Mouse (Mus musculus) forebrain, embryonic 11.5 days (tissue): ENCODE measurements around the gene Dbt. TPM values are rescaled to one million over a fixed set of nuclear protein-coding genes. Genes with fewer than 3 reads are reported as not detected.

Experiments
- ATAC-seq: fragments of 200-750 bp; cut with Nextera tagmentation; replicated peaks from 2 replicates; pipeline ENCODE4 v1.8.0; 2017; ENCODE audit warnings: moderate TSS enrichment; ENCODE audit not compliant: low FRiP score
- DNase-seq: peaks from one replicate; pipeline ENCODE4 v3.0.0-alpha.2; 2017; ENCODE audit warnings: low spot score
- H3K27ac ChIP-seq: fragments of 300-500 bp; sonication (generic); 2 replicates; pipeline ENCODE4 v1.5.1; 2014; ENCODE audit warnings: low read depth, low read length
- H3K27me3 ChIP-seq: fragments of 300-500 bp; sonication (generic); 2 replicates; pipeline ENCODE4 v1.6.1; 2014; ENCODE audit warnings: mild to moderate bottlenecking, low read length, mixed read lengths; ENCODE audit not compliant: control insufficient read depth, insufficient read depth
- H3K36me3 ChIP-seq: fragments of 300-500 bp; sonication (generic); 2 replicates; pipeline ENCODE4 v1.6.1; 2014; ENCODE audit warnings: mild to moderate bottlenecking, low read length, moderate library complexity, mixed read lengths; ENCODE audit not compliant: control insufficient read depth, insufficient read depth
- H3K4me1 ChIP-seq: fragments of 300-500 bp; sonication (generic); replicated peaks from 2 replicates; pipeline ENCODE4 v1.6.1; 2014; ENCODE audit warnings: low read length, mixed read lengths; ENCODE audit not compliant: control insufficient read depth, insufficient read depth
- H3K4me2 ChIP-seq: fragments of 300-500 bp; sonication (generic); 2 replicates; pipeline ENCODE4 v1.6.1; 2014; ENCODE audit warnings: low read depth, mild to moderate bottlenecking, low read length, moderate library complexity, mixed read lengths; ENCODE audit not compliant: severe bottlenecking
- H3K4me3 ChIP-seq: fragments of 300-500 bp; sonication (generic); 2 replicates; pipeline ENCODE4 v1.5.1; 2014; ENCODE audit warnings: low read depth, low read length
- H3K9ac ChIP-seq: fragments of 300-500 bp; sonication (generic); 2 replicates; pipeline ENCODE4 v1.6.1; 2014; ENCODE audit warnings: low read length
- H3K9me3 ChIP-seq: fragments of 300-500 bp; sonication (generic); 2 replicates; pipeline ENCODE4 v1.6.1; 2016; ENCODE audit warnings: low read length, mixed read lengths; ENCODE audit not compliant: control insufficient read depth
- WGBS: fragments of 180-500 bp; shearing (Covaris S2); extraction: QIAGEN DNeasy Blood & Tissue Kit; methylation state at CpG from one replicate; pipeline ENCODE4 v1.1.7; 2014; 5-methylcytosine and 5-hydroxymethylcytosine counted together
- polyA plus RNA-seq: library from polyadenylated mRNA; unstranded; fragments of >200 nt; fragmentation: Nextera tagmentation; extraction: Ambion mirVana; gene quantifications from 2 replicates; pipeline ENCODE4 v1.2.1, GENCODE M21; 2014

The Dbt gene
- polyA plus RNA-seq, 1 experiment from 2014 or later: 13.5 TPM

DNA sequence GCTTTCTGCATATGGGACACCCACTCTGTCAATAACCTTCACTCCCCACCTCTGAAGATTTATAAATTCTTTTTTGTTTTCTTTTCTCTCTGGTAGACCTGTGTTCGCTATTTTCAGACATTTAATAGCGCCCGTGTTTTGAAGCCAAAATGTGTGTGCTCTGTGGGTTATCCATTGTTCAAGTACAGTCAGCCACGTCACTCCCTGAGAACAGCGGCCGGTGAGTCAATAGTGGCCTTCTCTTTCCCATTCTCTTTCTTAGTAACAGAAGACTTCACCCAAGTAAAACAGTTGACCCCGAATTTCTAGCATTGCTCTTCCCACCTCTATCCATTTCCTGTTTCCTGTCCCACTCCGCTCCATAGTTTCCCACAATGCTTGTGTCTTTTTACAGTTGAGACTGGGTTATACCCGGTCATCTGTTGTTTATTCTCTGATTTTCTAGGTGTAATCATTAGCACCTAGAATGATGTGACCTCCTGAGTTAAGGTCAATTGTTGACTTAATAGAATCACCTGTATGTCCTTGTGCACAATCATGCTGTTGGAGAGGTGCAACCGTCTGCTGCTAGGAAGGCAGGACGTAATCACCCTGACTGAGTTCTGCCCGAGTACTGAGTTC is 7.4 kb downstream of the Dbt start:
- ATAC-seq: no peak

DNA sequence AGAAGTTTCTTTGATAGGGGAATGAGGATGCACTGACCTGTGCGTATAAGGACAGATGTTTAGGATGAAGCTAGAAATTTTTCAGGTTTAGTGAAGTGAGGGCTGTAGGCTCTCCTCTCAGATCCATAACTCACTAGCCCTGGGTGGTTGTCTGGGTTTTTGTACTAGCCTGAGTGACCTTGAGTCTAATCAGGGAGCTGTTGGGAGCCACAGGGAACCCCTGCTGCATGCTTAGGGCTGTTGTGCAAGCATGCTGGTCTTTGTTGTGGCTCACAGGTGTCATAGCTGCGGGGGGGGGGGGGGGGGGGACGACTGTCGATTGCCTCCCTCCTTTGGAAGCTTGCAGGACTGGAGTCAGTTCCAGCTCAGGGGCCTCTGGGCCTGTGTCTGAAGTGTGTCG is 16.9 kb downstream of the Dbt start:
- ATAC-seq (no peak), DNase-seq (no peak)
- Histone ChIP-seq H3K4me3 (no peak overlapping the region), H3K27me3 (no peaks in the 10 kb centered on the region), H3K9ac (no peak overlapping the region), H3K4me2 (no peak overlapping the region), H3K27ac (no peak overlapping the region), H3K36me3 (no peaks in the 10 kb centered on the region), H3K4me1 (no peaks in the 10 kb centered on the region), H3K9me3 (no peaks in the 10 kb centered on the region)
- 69% methylated on average over 4 of the region's 5 CpGs for WGBS

More for the DNA sequence above, 7.4 kb downstream of the Dbt start:
- Histone ChIP-seq H3K9me3 (no peaks in the 10 kb centered on the region), H3K9ac (no peak overlapping the region), H3K4me2 (no peak overlapping the region), H3K27me3 (no peaks in the 10 kb centered on the region), H3K4me3 (no peak overlapping the region), H3K27ac (no peak overlapping the region), H3K36me3 (no peaks in the 10 kb centered on the region), H3K4me1 (no peaks in the 10 kb centered on the region)
- no peak for DNase-seq
- 84% methylated on average over 12 of the region's 12 CpGs for WGBS

DNA sequence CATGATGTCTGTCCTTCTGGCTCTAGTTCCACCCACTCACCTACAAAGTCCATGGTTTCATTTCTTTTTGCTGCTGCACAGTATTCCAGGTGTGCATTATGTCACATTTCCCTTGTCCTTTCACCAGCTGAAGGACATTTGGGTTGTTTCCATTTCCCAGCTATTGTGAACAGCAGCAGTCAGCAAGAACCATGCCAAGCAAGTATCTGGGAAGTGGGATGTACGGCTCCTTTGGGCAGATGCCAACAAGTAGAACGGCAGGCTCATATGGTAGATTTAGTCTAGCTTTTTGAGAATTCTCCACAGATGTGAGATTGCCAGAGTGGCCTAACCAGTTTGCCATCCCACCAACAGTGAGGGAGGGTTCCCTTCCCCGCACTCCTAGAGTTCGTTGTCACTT is 18.0 kb downstream of the Dbt start:
- H3K9ac ChIP-seq: no peak overlapping the region
- H3K4me3 ChIP-seq: no peak overlapping the region
- no peak for ATAC-seq
- DNase-seq: no peak
- WGBS: 93% methylated on average over 4 of the region's 4 CpGs
- no peak overlapping the region for H3K4me2 ChIP-seq
- H3K9me3 ChIP-seq: no peaks in the 10 kb centered on the region
- no peaks in the 10 kb centered on the region for H3K27me3 ChIP-seq
- H3K4me1 ChIP-seq: no peaks in the 10 kb centered on the region
- no peak overlapping the region for H3K27ac ChIP-seq
- H3K36me3 ChIP-seq: no peaks in the 10 kb centered on the region

DNA sequence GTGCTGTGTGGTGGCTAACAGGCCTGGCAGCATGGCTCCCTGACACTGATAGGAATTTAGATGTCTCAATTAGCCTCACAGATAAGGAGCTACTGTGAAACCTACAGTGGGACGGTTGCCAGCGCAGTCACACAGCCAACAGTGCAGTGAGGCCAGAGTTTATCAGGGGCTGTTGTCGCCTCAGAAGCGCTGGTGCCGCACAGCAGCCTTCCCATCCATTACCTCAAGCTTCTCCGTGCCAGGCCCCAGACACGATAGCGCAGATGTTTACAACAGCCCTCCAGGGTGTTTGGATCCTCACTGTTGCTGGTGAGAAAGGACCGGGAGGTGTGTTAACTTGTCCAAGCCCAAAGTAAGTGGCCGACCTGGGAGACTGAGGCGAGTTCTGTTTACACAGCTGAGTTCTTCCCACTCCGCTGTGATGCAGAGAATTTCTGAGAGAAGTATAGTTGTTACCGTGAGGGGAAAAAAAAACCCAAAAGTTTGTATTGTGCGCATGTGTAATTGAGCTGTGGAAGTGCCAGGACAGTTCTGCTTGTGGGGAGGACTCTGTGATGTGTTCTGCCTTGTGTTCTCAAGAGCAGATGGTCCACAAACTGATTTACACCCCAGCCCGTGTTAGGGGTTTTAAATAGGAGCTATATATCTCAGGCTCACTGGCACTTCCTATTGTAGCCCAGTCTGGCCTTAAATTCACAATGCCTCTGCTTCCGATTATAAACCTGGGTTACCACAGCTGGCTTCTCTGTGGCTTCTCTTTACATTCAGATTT is 23.7 kb downstream of the Dbt start:
- no peak for ATAC-seq
- no peaks in the 10 kb centered on the region for H3K27me3 ChIP-seq
- WGBS: 90% methylated on average over 16 of the region's 16 CpGs
- no peaks in the 10 kb centered on the region for H3K9me3 ChIP-seq
- no peak overlapping the region for H3K27ac ChIP-seq
- H3K4me2 ChIP-seq: no peak overlapping the region
- no peaks in the 10 kb centered on the region for H3K4me1 ChIP-seq
- no peak for DNase-seq
- no peak overlapping the region for H3K4me3 ChIP-seq
- peaks cover 3% of the 10 kb centered on the region; the same call in 1 of the 2 replicates for H3K36me3 ChIP-seq
- no peak overlapping the region for H3K9ac ChIP-seq

DNA sequence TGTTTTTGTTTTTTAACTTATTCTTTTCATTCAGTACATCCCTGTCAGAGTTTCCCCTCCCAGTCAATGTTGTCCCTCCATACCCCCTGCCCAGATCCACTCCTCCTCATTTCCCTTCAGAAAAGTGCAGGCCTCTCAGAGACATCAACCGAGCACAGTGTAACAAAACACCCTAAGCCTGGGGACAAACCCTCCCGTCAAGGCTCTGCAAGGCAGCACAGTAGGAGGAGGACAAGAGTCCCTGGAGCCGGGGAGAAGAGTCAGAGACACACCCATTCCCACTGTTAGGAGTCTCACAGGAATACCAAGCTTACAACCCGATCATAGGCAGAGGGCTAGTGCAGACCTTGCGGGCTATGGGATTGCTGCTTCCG is 24.3 kb downstream of the Dbt start:
- no peak overlapping the region for H3K9ac ChIP-seq
- no peaks in the 10 kb centered on the region for H3K4me1 ChIP-seq
- H3K4me2 ChIP-seq: no peak overlapping the region
- DNase-seq: no peak
- no peaks in the 10 kb centered on the region for H3K9me3 ChIP-seq
- peaks cover 3% of the 10 kb centered on the region; the same call in 1 of the 2 replicates for H3K36me3 ChIP-seq
- H3K27me3 ChIP-seq: no peaks in the 10 kb centered on the region
- no peak overlapping the region for H3K27ac ChIP-seq
- WGBS: 61% methylated on average over 6 of the region's 6 CpGs
- ATAC-seq: no peak
- no peak overlapping the region for H3K4me3 ChIP-seq

DNA sequence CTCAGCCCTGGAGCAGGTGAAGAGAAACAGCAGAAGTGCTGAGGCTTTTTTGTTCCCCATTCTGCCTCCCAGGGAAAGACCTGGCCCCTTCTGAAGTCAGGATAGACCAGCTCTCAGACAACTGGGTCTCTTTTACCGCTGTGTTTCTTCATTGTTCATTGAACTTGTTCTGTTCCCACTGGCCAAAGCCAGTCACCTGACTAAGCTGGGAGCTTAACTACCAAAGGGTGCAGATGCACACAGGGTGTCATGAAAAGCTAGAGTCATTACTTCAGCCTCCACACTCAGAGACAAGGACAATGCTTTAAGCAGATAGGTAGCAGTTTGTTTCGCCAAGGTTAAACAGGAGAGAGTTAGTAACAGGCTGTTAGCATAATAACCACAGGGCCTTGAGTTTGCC is 29.2 kb downstream of the Dbt start:
- peaks cover 3% of the 10 kb centered on the region; the same call in 1 of the 2 replicates for H3K36me3 ChIP-seq
- H3K9ac ChIP-seq: no peak overlapping the region
- no peaks in the 10 kb centered on the region for H3K27me3 ChIP-seq
- H3K4me3 ChIP-seq: no peak overlapping the region
- no peak overlapping the region for H3K27ac ChIP-seq
- H3K9me3 ChIP-seq: no peaks in the 10 kb centered on the region
- H3K4me1 ChIP-seq: no peaks in the 10 kb centered on the region
- DNase-seq: no peak
- ATAC-seq: no peak
- 84% methylated on average over 2 of the region's 2 CpGs for WGBS
- no peak overlapping the region for H3K4me2 ChIP-seq

DNA sequence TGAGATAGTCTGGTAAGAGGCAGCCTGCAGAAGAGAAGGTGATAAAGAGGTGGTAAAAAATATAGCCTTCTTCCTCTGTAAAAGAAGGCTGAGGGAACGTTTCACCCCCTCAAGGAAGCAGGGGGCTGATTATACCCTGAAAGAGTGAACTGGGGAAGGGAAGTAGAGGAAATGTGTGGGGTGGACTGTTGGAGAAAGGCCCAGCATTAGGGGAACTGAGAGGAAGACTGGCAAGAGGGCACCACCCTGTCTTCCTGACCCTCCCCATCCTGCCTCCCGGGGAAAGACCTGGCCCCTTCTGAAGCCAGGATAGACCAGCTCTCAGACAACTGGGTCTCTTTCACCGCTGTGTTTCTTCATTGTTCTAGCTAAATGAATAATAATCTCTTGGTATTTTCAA is 29.7 kb downstream of the Dbt start:
- ATAC-seq (no peak), DNase-seq (no peak)
- Histone ChIP-seq H3K36me3 (peaks cover 3% of the 10 kb centered on the region; the same call in 1 of the 2 replicates), H3K4me1 (no peaks in the 10 kb centered on the region), H3K4me3 (no peak overlapping the region), H3K4me2 (no peak overlapping the region), H3K27me3 (no peaks in the 10 kb centered on the region), H3K27ac (no peak overlapping the region), H3K9ac (no peak overlapping the region), H3K9me3 (no peaks in the 10 kb centered on the region)
- 86% methylated on average over 3 of the region's 3 CpGs for WGBS

DNA sequence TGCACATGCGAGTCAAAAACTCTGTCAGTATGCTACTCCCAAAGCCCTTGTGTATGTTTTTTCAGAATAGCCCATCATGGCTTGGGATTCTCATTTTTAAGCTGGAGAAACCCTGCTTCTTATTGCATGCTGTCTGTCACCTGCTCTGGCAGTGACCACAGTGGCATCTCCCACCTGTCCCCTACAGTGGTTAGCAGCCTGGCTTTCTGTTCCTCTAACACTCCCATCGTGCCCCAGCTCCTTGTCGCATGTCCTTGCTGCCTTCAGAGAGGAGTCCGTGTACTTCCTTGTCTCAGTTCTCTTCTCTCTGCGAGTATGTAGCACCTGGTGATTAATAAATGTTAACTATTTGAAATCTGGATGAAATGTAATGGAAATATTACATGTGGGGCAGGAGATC is 34.6 kb downstream of the Dbt start:
- no peak overlapping the region for H3K4me3 ChIP-seq
- no peak overlapping the region for H3K9ac ChIP-seq
- 90% methylated on average over 5 of the region's 5 CpGs for WGBS
- no peaks in the 10 kb centered on the region; the same call in 1 of the 2 replicates for H3K36me3 ChIP-seq
- H3K27me3 ChIP-seq: no peaks in the 10 kb centered on the region
- H3K9me3 ChIP-seq: no peaks in the 10 kb centered on the region
- no peak for ATAC-seq
- DNase-seq: no peak
- no peak overlapping the region for H3K4me2 ChIP-seq
- no peaks in the 10 kb centered on the region for H3K4me1 ChIP-seq
- H3K27ac ChIP-seq: no peak overlapping the region

DNA sequence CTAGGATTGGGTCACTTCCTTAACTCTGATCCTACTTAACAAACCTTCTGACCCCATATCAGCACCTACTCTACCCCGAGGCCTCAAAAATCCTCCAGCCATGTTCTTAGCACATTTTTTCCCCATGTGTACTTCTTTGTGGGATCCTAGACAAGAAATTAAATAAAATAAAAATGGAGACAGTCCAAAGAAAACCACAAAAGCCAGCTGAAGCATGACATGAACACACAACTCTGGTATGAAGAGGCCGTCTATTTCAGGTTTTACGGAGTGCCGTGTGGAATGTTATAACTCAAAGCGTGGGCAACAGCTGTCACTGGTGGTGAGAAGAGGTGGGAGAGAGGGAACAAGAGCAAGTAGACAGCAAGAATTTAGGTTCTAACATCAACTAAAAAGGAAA is 38.5 kb downstream of the Dbt start:
- DNase-seq: no peak
- no peak for ATAC-seq
- H3K4me3 ChIP-seq: no peak overlapping the region
- no peak overlapping the region for H3K9ac ChIP-seq
- no peaks in the 10 kb centered on the region for H3K9me3 ChIP-seq
- no peak overlapping the region for H3K4me2 ChIP-seq
- H3K27me3 ChIP-seq: no peaks in the 10 kb centered on the region
- no peak overlapping the region for H3K27ac ChIP-seq
- 96% methylated on average over 5 of the region's 5 CpGs for WGBS
- no peaks in the 10 kb centered on the region; the same call in 1 of the 2 replicates for H3K36me3 ChIP-seq
- H3K4me1 ChIP-seq: no peaks in the 10 kb centered on the region
